Mouse (Mus musculus) embryonic facial prominence, embryonic 14.5 days (tissue): Measurements from ENCODE around the gene Aldh3a2. TPM values are rescaled to one million over a fixed set of nuclear protein-coding genes. Genes with fewer than 3 reads are reported as not detected.
A peak's percentile ranks its signal among the peaks of the same experiment; 100 is the strongest.

Experiments
- ATAC-seq: fragments of 200-750 bp; cut with Nextera tagmentation; 2 replicates; pipeline ENCODE4 v1.8.0; 2017; ENCODE audit warnings: low read depth, moderate number of reproducible peaks, moderate TSS enrichment
- DNase-seq: peaks from one replicate; pipeline ENCODE4 v3.0.0-alpha.2; 2015; ENCODE audit warnings: low spot score
- H3K27ac ChIP-seq: fragments of 300-500 bp; sonication (generic); replicated peaks from 2 replicates; pipeline ENCODE4 v1.5.1; 2014; ENCODE audit warnings: low read depth, mild to moderate bottlenecking, low read length, moderate library complexity
- H3K27me3 ChIP-seq: fragments of 300-500 bp; sonication (generic); replicated peaks from 2 replicates; pipeline ENCODE4 v1.6.1; 2014; ENCODE audit warnings: low read length; ENCODE audit not compliant: control insufficient read depth, insufficient read depth
- H3K36me3 ChIP-seq: fragments of 300-500 bp; sonication (generic); 2 replicates; pipeline ENCODE4 v1.6.1; 2014; ENCODE audit warnings: low read length, mixed read lengths; ENCODE audit not compliant: control insufficient read depth, insufficient read depth
- H3K4me1 ChIP-seq: fragments of 300-500 bp; sonication (generic); 2 replicates; pipeline ENCODE4 v1.6.1; 2014; ENCODE audit warnings: antibody characterized with exemption, low read length; ENCODE audit not compliant: control insufficient read depth, insufficient read depth
- H3K4me2 ChIP-seq: fragments of 300-500 bp; sonication (generic); 2 replicates; pipeline ENCODE4 v1.6.1; 2014; ENCODE audit warnings: low read depth, mild to moderate bottlenecking, low read length, moderate library complexity, mixed read lengths
- H3K4me3 ChIP-seq: fragments of 300-500 bp; sonication (generic); 2 replicates; pipeline ENCODE4 v1.5.1; 2014; ENCODE audit warnings: low read depth, mild to moderate bottlenecking, low read length
- H3K9ac ChIP-seq: fragments of 300-500 bp; sonication (generic); 2 replicates; pipeline ENCODE4 v1.6.1; 2014; ENCODE audit warnings: low read depth, mild to moderate bottlenecking, low read length, moderate library complexity, mixed read lengths
- H3K9me3 ChIP-seq: fragments of 300-500 bp; sonication (generic); 2 replicates; pipeline ENCODE4 v1.6.1; 2016; ENCODE audit warnings: low read length; ENCODE audit not compliant: control insufficient read depth
- WGBS: fragments of 180-500 bp; shearing (Covaris S2); extraction: QIAGEN DNeasy Blood & Tissue Kit; methylation state at CpG from one replicate; pipeline ENCODE4 v1.1.7; 2014; 5-methylcytosine and 5-hydroxymethylcytosine counted together
- polyA plus RNA-seq: library from polyadenylated mRNA; unstranded; fragments of >200 nt; fragmentation: Nextera tagmentation; extraction: Ambion mirVana; gene quantifications from 2 replicates; pipeline ENCODE4 v1.2.1, GENCODE M21; 2014

Gene Aldh3a2
- polyA plus RNA-seq, 1 experiment from 2014 or later, result 36.4 TPM

- H3K9ac ChIP-seq, result no peak overlapping the region
- no peak overlapping the region for H3K27ac ChIP-seq
- no peaks in the 10 kb centered on the region for H3K9me3 ChIP-seq
- no peak overlapping the region for H3K4me2 ChIP-seq
- peaks cover 42% of the 10 kb centered on the region for H3K36me3 ChIP-seq
- no peak for ATAC-seq
- H3K4me3 ChIP-seq, result no peak overlapping the region
- DNase-seq, result no peak
- no peaks in the 10 kb centered on the region for H3K27me3 ChIP-seq
- 97% methylated on average over 1 of the region's 1 CpGs for WGBS
- H3K4me1 ChIP-seq, result peaks cover 7% of the 10 kb centered on the region; the same call in 1 of the 2 replicates
Measured at GRCm38 (mm10) chr11:61263841-61264240, 3.4 kb downstream of the Aldh3a2 start.

GRCm38 (mm10) chr11:61262516-61262915 lies 4.7 kb downstream of the Aldh3a2 start:
- Histone ChIP-seq H3K4me3 (no peak overlapping the region), H3K9ac (no peak overlapping the region), H3K36me3 (peaks cover 54% of the 10 kb centered on the region), H3K27me3 (no peaks in the 10 kb centered on the region), H3K4me1 (peaks cover 7% of the 10 kb centered on the region; the same call in 1 of the 2 replicates), H3K9me3 (no peaks in the 10 kb centered on the region), H3K4me2 (no peak overlapping the region), H3K27ac (no peak overlapping the region)
- 89% methylated on average over 14 of the region's 14 CpGs for WGBS
- ATAC-seq (no peak), DNase-seq (no peak)

GRCm38 (mm10) chr11:61259106-61259505 lies 8.2 kb downstream of the Aldh3a2 start:
- Histone ChIP-seq H3K4me3 (no peak overlapping the region), H3K9me3 (no peaks in the 10 kb centered on the region), H3K27ac (no peak overlapping the region), H3K27me3 (no peaks in the 10 kb centered on the region), H3K9ac (no peak overlapping the region), H3K4me2 (no peak overlapping the region), H3K36me3 (peaks cover 73% of the 10 kb centered on the region), H3K4me1 (no peaks in the 10 kb centered on the region)
- ATAC-seq (no peak), DNase-seq (no peak)
- 95% methylated on average over 6 of the region's 6 CpGs for WGBS

GRCm38 (mm10) chr11:61252807-61253206 lies 14.5 kb downstream of the Aldh3a2 start:
- H3K36me3 ChIP-seq, result peaks cover 73% of the 10 kb centered on the region
- WGBS, result 91% methylated on average over 12 of the region's 12 CpGs
- no peaks in the 10 kb centered on the region for H3K27me3 ChIP-seq
- ATAC-seq, result no peak
- H3K27ac ChIP-seq, result no peak overlapping the region
- no peaks in the 10 kb centered on the region for H3K9me3 ChIP-seq
- H3K4me2 ChIP-seq, result no peak overlapping the region
- H3K4me3 ChIP-seq, result no peak overlapping the region
- H3K9ac ChIP-seq, result no peak overlapping the region
- no peaks in the 10 kb centered on the region for H3K4me1 ChIP-seq
- no peak for DNase-seq

GRCm38 (mm10) chr11:61251741-61252140 lies 15.5 kb downstream of the Aldh3a2 start:
- Histone ChIP-seq H3K4me2 (no peak overlapping the region), H3K27me3 (no peaks in the 10 kb centered on the region), H3K36me3 (peaks cover 73% of the 10 kb centered on the region), H3K9me3 (no peaks in the 10 kb centered on the region), H3K27ac (no peak overlapping the region), H3K4me3 (no peak overlapping the region), H3K9ac (no peak overlapping the region), H3K4me1 (no peaks in the 10 kb centered on the region)
- no peak for ATAC-seq
- no peak for DNase-seq
- 82% methylated on average over 10 of the region's 10 CpGs for WGBS

- H3K36me3 ChIP-seq, result peaks cover 39% of the 10 kb centered on the region; the same call in 1 of the 2 replicates
- no peaks in the 10 kb centered on the region for H3K9me3 ChIP-seq
- 91% methylated on average over 7 of the region's 7 CpGs for WGBS
- no peaks in the 10 kb centered on the region for H3K4me1 ChIP-seq
- no peak overlapping the region for H3K4me2 ChIP-seq
- no peak overlapping the region for H3K9ac ChIP-seq
- H3K27me3 ChIP-seq, result no peaks in the 10 kb centered on the region
- no peak for DNase-seq
- no peak overlapping the region for H3K4me3 ChIP-seq
- H3K27ac ChIP-seq, result no peak overlapping the region
- no peak for ATAC-seq
Measured at GRCm38 (mm10) chr11:61244406-61244805, 22.9 kb downstream of the Aldh3a2 start.

GRCm38 (mm10) chr11:61236015-61236414 lies 31.2 kb downstream of the Aldh3a2 start:
- 91% methylated on average over 3 of the region's 3 CpGs for WGBS
- Histone ChIP-seq H3K4me3 (no peak overlapping the region), H3K36me3 (no peaks in the 10 kb centered on the region), H3K27me3 (no peaks in the 10 kb centered on the region), H3K4me2 (no peak overlapping the region), H3K9ac (no peak overlapping the region), H3K4me1 (peaks cover 6% of the 10 kb centered on the region; the same call in 1 of the 2 replicates), H3K9me3 (no peaks in the 10 kb centered on the region), H3K27ac (no peak overlapping the region)
- no peak for ATAC-seq
- no peak for DNase-seq

GRCm38 (mm10) chr11:61234174-61234573 lies 33.1 kb downstream of the Aldh3a2 start:
- H3K4me1 ChIP-seq, result peaks cover 6% of the 10 kb centered on the region; the same call in 1 of the 2 replicates
- no peaks in the 10 kb centered on the region for H3K36me3 ChIP-seq
- H3K4me2 ChIP-seq, result no peak overlapping the region
- DNase-seq (no peak), ATAC-seq (no peak)
- H3K27ac ChIP-seq, result no peak overlapping the region
- no peaks in the 10 kb centered on the region for H3K9me3 ChIP-seq
- H3K27me3 ChIP-seq, result no peaks in the 10 kb centered on the region
- WGBS, result 42% methylated on average over 5 of the region's 5 CpGs
- H3K4me3 ChIP-seq, result no peak overlapping the region
- H3K9ac ChIP-seq, result 0 out of 2 replicates have a peak overlapping the region, but pooled peaks have one; percentile 5

- Histone ChIP-seq H3K4me3 (0 out of 2 replicates have a peak overlapping the region, but pooled peaks have one; percentile 10), H3K27me3 (no peaks in the 10 kb centered on the region)
Measured at GRCm38 (mm10) chr11:61231329-61231728, 35.9 kb downstream of the Aldh3a2 start.

More at GRCm38 (mm10) chr11:61231329-61231728, 35.9 kb downstream of the Aldh3a2 start:
- WGBS, result 4% methylated on average over 9 of the region's 9 CpGs
- Histone ChIP-seq H3K27ac (no peak overlapping the region), H3K4me2 (peak overlapping the region; percentile 40), H3K36me3 (no peaks in the 10 kb centered on the region), H3K9me3 (no peaks in the 10 kb centered on the region), H3K9ac (peak overlapping the region; percentile 22; the same call in 1 of the 2 replicates), H3K4me1 (peaks cover 6% of the 10 kb centered on the region; the same call in 1 of the 2 replicates)
- ATAC-seq, result peak; percentile 79
- peak; percentile 86 for DNase-seq
